Mouse (Mus musculus): ENCODE results near the gene Asns. TPM values are rescaled to one million over a fixed set of nuclear protein-coding genes. Genes with fewer than 3 reads are reported as not detected.
"Not testable (repeated sequence)": the region's sequence is repeated elsewhere in the genome, so short reads cannot be mapped to it uniquely, and the experiment has no call there.

The Asns gene
- polyA plus RNA-seq, 1 experiment from 2014 or later: 83.0 TPM

DNA sequence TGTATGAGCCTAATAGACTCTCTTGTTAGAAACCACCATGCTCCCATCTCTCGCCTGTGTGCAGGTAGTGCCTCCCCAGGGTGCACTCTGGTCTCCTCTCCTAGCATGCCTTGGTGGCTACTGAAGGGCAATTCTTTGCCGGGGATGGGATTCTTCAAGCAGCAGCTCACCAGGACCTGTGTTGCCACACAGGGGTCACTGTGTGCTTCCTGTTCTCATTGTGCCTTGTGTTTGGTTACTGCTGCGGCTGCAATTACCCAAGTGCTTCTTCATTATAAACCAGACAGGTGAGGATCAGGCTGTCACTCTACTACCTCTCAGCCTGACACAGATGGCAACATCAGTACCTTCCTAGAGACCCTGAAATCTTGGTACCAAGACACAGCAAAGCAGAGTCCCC is 21.6 kb downstream of the Asns start:
- H3K9me3 ChIP-seq: no peaks in the 10 kb centered on the region
- 71% methylated on average over 3 of the region's 3 CpGs for WGBS
- DNase-seq (ENCODE audit: low spot score): no peak
- H3K4me3 ChIP-seq: no peak overlapping the region
- H3K27ac ChIP-seq (replicated peaks): no peak overlapping the region
- peaks cover 14% of the 10 kb centered on the region; the same call in 1 of the 2 replicates for H3K36me3 ChIP-seq (replicated peaks)
- no peaks in the 10 kb centered on the region for H3K27me3 ChIP-seq (replicated peaks; ENCODE audit: low read depth, poor library complexity, severe bottlenecking)
- no peaks in the 10 kb centered on the region for H3K4me1 ChIP-seq

DNA sequence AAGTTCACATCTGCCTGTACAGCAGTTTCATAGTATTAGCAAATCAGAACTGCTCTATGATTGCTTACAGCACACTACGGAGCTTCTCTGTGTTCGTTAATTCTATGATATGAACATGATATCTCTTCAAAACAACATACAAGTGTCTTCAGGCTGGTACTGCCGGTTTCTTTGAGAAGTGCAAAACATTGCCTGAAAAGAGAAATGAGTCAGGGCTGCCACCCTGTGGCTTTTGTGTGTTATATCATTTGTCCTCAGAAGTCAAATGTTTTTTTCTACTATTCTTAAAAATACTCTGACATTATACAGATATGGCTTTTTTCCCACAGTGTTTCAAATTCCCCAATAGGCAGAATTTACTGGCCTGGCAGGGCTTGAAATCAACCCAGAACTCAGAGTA is 22.5 kb downstream of the Asns start:
- no peak overlapping the region for H3K4me3 ChIP-seq
- no peaks in the 10 kb centered on the region for H3K4me1 ChIP-seq
- H3K27ac ChIP-seq (replicated peaks): no peak overlapping the region
- H3K36me3 ChIP-seq (replicated peaks): peaks cover 13% of the 10 kb centered on the region; the same call in 1 of the 2 replicates
- no peak for DNase-seq (ENCODE audit: low spot score)
- no peaks in the 10 kb centered on the region for H3K9me3 ChIP-seq
- no peaks in the 10 kb centered on the region for H3K27me3 ChIP-seq (replicated peaks; ENCODE audit: low read depth, poor library complexity, severe bottlenecking)
- 71% methylated on average over 3 of the region's 3 CpGs for WGBS

DNA sequence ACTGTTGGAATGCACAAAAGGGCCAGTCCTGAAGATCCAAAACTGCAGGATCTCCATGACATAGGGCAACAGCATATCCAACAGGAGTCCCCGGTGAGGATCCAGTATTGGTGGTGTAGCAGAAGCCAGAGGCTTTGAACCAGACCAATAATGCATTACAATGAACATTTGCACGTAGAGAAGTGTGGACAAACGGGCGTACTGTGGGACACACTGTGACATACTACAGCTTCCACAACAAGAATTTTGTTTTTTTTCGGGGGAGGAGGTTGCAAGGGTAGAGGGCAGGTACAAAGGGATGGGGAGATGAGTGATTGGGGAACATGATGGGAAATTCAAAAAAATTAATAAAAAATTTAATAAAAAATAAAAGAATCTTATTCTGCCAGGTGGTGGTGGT is 23.3 kb downstream of the Asns start:
- Histone ChIP-seq H3K27ac (replicated peaks) (no peak overlapping the region), H3K4me3 (no peak overlapping the region), H3K9me3 (no peaks in the 10 kb centered on the region), H3K36me3 (replicated peaks) (0 out of 2 replicates have a peak, but pooled peaks cover 4% of the 10 kb centered on the region), H3K27me3 (replicated peaks; ENCODE audit: low read depth, poor library complexity, severe bottlenecking) (no peaks in the 10 kb centered on the region), H3K4me1 (no peaks in the 10 kb centered on the region)
- WGBS: 87% methylated on average over 5 of the region's 5 CpGs
- no peak for DNase-seq (ENCODE audit: low spot score)

DNA sequence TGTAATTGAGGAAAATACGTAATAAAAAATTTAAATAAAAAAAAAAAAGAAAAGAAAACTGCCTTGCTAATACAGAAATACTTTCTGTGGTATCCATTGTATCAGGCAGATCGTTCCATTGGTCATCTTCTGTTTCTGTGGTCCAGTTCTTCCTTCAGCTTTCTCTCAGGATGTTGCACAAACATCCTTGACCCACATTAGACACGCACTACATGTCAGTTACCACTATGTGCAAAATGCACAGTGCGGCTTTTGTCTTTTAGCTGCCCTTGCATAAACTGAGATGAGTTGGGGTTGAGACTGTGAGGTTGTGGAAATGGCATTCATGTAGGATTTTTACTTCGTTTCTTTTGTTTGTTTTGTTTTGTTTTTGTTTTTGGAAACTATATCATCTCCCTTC is 24.7 kb downstream of the Asns start:
- Histone ChIP-seq H3K9me3 (no peaks in the 10 kb centered on the region), H3K36me3 (replicated peaks) (no peaks in the 10 kb centered on the region), H3K4me3 (no peak overlapping the region), H3K27me3 (replicated peaks; ENCODE audit: low read depth, poor library complexity, severe bottlenecking) (no peaks in the 10 kb centered on the region), H3K4me1 (no peaks in the 10 kb centered on the region), H3K27ac (replicated peaks) (no peak overlapping the region)
- WGBS: 81% methylated on average over 5 of the region's 5 CpGs
- no peak for DNase-seq (ENCODE audit: low spot score)

DNA sequence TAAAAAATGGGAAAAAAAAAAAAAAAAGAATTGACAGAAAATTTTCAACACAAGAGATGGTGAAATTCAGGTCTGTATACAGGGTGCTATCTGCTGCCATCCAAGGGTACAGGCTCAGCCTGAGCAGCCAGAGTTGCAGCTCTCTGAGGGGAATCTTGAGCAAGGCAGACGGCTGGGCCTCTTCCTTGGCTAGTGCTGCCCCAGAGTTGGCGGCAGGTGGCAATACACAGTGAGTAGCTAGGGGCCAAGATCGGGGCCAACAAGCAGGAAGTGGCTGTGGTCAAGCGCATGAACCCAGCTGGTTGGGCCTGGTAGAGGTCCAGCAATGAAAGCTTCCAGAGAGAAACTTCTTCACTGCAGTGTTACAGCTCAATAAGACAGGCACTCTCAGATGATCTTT is 27.2 kb downstream of the Asns start:
- H3K9me3 ChIP-seq; DNase-seq (ENCODE audit: low spot score); H3K27me3 ChIP-seq (replicated peaks; ENCODE audit: low read depth, poor library complexity, severe bottlenecking); H3K36me3 ChIP-seq (replicated peaks); H3K4me1 ChIP-seq; H3K4me3 ChIP-seq; H3K27ac ChIP-seq (replicated peaks): not testable (repeated sequence)
- WGBS: 88% methylated on average over 4 of the region's 4 CpGs

DNA sequence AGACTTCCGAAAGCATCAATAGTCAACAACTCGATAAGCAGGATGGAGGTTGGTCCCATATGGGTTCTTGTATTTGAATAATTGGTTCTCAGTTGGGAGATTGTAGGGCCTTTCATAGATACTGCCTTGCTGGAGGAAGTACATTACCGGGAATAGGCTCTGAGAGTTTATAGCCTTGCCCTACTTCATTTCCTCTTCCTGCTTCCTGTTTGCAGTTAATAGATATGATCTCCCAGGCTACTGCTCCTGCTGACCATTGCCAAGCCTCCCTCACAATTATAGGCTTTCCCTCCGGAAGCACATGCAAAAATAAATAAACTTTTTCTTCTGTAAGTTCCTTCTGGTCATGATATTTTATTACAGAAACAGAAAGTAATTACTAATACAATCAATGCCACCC is 31.6 kb downstream of the Asns start:
- WGBS: 77% methylated on average over 4 of the region's 4 CpGs
- Histone ChIP-seq H3K9me3 (no peaks in the 10 kb centered on the region), H3K4me1 (no peaks in the 10 kb centered on the region), H3K27ac (replicated peaks) (no peak overlapping the region), H3K27me3 (replicated peaks; ENCODE audit: low read depth, poor library complexity, severe bottlenecking) (no peaks in the 10 kb centered on the region), H3K4me3 (no peak overlapping the region), H3K36me3 (replicated peaks) (no peaks in the 10 kb centered on the region)
- DNase-seq (ENCODE audit: low spot score): no peak

DNA sequence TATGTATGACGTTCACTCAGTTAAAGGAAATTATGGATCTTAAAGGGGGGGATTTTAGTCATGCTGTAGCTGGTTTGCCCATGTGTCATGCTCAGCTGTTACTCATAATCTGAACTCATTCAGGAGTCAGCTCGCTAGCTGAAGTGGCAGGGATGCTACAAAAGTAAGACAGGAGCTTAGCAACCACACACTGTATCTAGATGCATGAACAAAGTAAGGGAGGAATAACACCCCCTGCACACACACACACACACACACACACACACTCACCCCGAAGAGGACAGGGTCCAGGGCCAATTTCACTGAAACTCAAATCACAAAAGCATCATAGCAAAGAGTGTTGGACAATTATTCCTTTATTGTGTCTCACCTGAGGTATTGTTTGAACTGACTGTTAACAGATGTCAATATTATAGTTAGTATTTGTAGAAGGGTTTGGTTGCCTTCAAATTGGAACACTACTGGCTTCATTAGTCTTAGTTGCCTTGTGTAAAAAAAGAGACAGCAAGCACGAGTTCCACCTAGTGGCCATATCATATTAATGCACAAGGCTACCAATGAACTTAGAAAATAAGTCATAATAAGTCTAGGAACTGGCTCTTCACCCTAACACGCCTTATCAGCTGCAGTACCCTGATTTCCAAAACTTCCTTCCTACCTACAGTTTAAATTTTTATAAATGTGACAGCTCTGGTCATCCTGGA is 32.5 kb downstream of the Asns start:
- no peaks in the 10 kb centered on the region for H3K27me3 ChIP-seq (replicated peaks; ENCODE audit: low read depth, poor library complexity, severe bottlenecking)
- no peak overlapping the region for H3K4me3 ChIP-seq
- H3K27ac ChIP-seq (replicated peaks): no peak overlapping the region
- no peaks in the 10 kb centered on the region for H3K9me3 ChIP-seq
- no peak for DNase-seq (ENCODE audit: low spot score)
- WGBS: 68% methylated on average over 5 of the region's 5 CpGs
- H3K4me1 ChIP-seq: no peaks in the 10 kb centered on the region
- H3K36me3 ChIP-seq (replicated peaks): no peaks in the 10 kb centered on the region

DNA sequence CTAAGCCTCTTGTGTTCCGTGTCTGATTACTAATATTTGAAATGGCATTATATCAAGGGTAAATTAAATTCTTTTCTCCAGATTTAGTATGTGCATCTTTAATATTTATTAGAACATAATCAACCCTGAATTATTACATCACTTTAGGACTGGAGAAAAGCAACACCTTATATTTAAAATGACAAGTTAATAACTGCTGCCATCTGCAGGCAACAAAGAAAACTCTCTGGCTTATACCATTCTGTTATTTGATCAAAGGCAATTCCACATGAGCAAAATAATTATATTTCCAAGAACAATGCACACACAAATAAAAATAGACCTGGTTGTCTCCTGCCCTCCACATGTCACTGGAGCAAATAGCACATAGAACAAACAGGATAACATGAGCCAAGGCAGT is 36.5 kb downstream of the Asns start:
- Histone ChIP-seq H3K36me3 (replicated peaks) (no peaks in the 10 kb centered on the region), H3K9me3 (no peaks in the 10 kb centered on the region), H3K27ac (replicated peaks) (no peak overlapping the region), H3K27me3 (replicated peaks; ENCODE audit: low read depth, poor library complexity, severe bottlenecking) (no peaks in the 10 kb centered on the region), H3K4me1 (no peaks in the 10 kb centered on the region), H3K4me3 (no peak overlapping the region)
- no peak for DNase-seq (ENCODE audit: low spot score)
- 90% methylated on average over 1 of the region's 1 CpGs for WGBS

DNA sequence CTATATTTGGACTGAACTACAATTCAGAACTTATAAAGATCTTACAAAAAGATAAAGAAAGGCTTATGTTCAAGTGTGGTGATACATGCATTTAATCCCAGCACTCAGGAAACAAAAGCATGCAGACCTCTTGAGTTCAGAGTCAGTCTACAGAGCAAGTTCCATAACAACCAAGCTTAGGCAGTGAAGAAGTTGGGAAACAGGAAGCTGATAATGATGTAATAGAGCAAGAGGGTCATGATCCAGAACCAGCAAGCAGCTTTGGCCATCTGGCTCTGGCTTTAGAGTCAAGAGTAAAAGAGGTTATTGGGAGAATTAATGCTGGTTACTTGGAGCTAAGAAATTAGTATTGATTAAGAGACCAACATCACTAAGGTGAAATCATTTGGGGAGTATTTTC is 44.6 kb downstream of the Asns start:
- H3K4me1 ChIP-seq: no peaks in the 10 kb centered on the region
- H3K9me3 ChIP-seq: no peaks in the 10 kb centered on the region
- no peaks in the 10 kb centered on the region for H3K36me3 ChIP-seq (replicated peaks)
- no peak overlapping the region for H3K4me3 ChIP-seq
- H3K27me3 ChIP-seq (replicated peaks; ENCODE audit: low read depth, poor library complexity, severe bottlenecking): no peaks in the 10 kb centered on the region
- H3K27ac ChIP-seq (replicated peaks): no peak overlapping the region
- DNase-seq (ENCODE audit: low spot score): no peak

Other genes starting within 250 kb of the Asns start
- 1.9 and 2.0 TPM in 2 replicates for gene Tac1, start 138.4 kb downstream of the Asns start, polyA plus RNA-seq (2016; fragmentation: Nextera tagmentation; extraction: Ambion mirVana)
- 2.2 and 2.5 TPM in 2 replicates for gene C1galt1, start 151.6 kb upstream of the Asns start, polyA plus RNA-seq (2016; fragmentation: Nextera tagmentation; extraction: Ambion mirVana)

Data from embryonic facial prominence, embryonic 10.5 days (tissue).